Comparison of ENCODE assay signal across 8 mouse cellular contexts in genomic region chr19:12013228-12013627, GRCm38 (mm10). TPM values are rescaled to one million over a fixed set of nuclear protein-coding genes. Genes with fewer than 3 reads are reported as not detected.
A peak's percentile ranks its signal among the peaks of the same experiment; 100 is the strongest.
DNase-seq lines count a peak whose midpoint lies in the region; ATAC-seq lines count a peak whose summit lies in the region.

No protein-coding gene starts in this region.

- H3K4me3 ChIP-seq in embryonic facial prominence, embryonic 10.5 days, result peak overlapping the region; percentile 69
- H3K4me3 ChIP-seq in heart, embryonic 10.5 days, result peak overlapping the region; percentile 71
- H3K4me3 ChIP-seq in kidney, embryonic 14.5 days (ENCODE audit: low read length), result peak overlapping the region; percentile 67
- peak overlapping the region; percentile 53 for H3K4me3 ChIP-seq in neural tube, embryonic 12.5 days

- H3K27me3 ChIP-seq in embryonic facial prominence, embryonic 10.5 days (replicated peaks; ENCODE audit: low read depth, poor library complexity, severe bottlenecking), result no peaks in the 10 kb centered on the region
- H3K27me3 ChIP-seq in heart, embryonic 10.5 days (ENCODE audit: insufficient read depth, poor library complexity, severe bottlenecking), result no peaks in the 10 kb centered on the region
- no peaks in the 10 kb centered on the region for H3K27me3 ChIP-seq in kidney, embryonic 14.5 days (ENCODE audit: control insufficient read depth, insufficient read depth, low read length)
- no peaks in the 10 kb centered on the region for H3K27me3 ChIP-seq in neural tube, embryonic 12.5 days (replicated peaks)

- peaks cover 10% of the 10 kb centered on the region for H3K4me1 ChIP-seq in embryonic facial prominence, embryonic 10.5 days
- H3K4me1 ChIP-seq in heart, embryonic 10.5 days, result 0 out of 2 replicates have a peak, but pooled peaks cover 6% of the 10 kb centered on the region
- H3K4me1 ChIP-seq in kidney, embryonic 14.5 days (ENCODE audit: control insufficient read depth, insufficient read depth, low read length), result no peaks in the 10 kb centered on the region
- no peaks in the 10 kb centered on the region for H3K4me1 ChIP-seq in neural tube, embryonic 12.5 days

- under 1% methylated on average over 12 of the region's 12 CpGs for WGBS in embryonic facial prominence, embryonic 10.5 days
- 1% methylated on average over 12 of the region's 12 CpGs for WGBS in heart, embryonic 10.5 days
- 0% methylated on average over 10 of the region's 12 CpGs for WGBS in kidney, embryonic 14.5 days
- 1% methylated on average over 9 of the region's 12 CpGs for WGBS in neural tube, embryonic 12.5 days

- H3K27ac ChIP-seq in embryonic facial prominence, embryonic 10.5 days (replicated peaks), result peak overlapping the region; percentile 72
- H3K27ac ChIP-seq in heart, embryonic 10.5 days, result peak overlapping the region; percentile 77
- H3K27ac ChIP-seq in kidney, embryonic 14.5 days (ENCODE audit: low read depth, low read length), result no peak overlapping the region
- no peak overlapping the region for H3K27ac ChIP-seq in neural tube, embryonic 12.5 days

- no peak for ATAC-seq in kidney, embryonic 14.5 days (ENCODE audit: low FRiP score, low TSS enrichment)
- ATAC-seq in neural tube, embryonic 12.5 days (ENCODE audit: low FRiP score, low read depth), result no peak

- H3K4me2 ChIP-seq in kidney, embryonic 14.5 days (replicated peaks; ENCODE audit: low read depth, low read length), result peak overlapping the region; percentile 65
- peak overlapping the region; percentile 66 for H3K4me2 ChIP-seq in neural tube, embryonic 12.5 days (replicated peaks)

- H3K9ac ChIP-seq in kidney, embryonic 14.5 days (ENCODE audit: low read depth, low read length), result peak overlapping the region; percentile 61
- H3K9ac ChIP-seq in neural tube, embryonic 12.5 days, result peak overlapping the region; percentile 29

- H3K36me3 ChIP-seq in embryonic facial prominence, embryonic 10.5 days (replicated peaks), result no peaks in the 10 kb centered on the region
- H3K36me3 ChIP-seq in heart, embryonic 10.5 days, result no peaks in the 10 kb centered on the region
- H3K36me3 ChIP-seq in kidney, embryonic 14.5 days (ENCODE audit: control insufficient read depth, insufficient read depth, low read length), result no peaks in the 10 kb centered on the region
- no peaks in the 10 kb centered on the region for H3K36me3 ChIP-seq in neural tube, embryonic 12.5 days

- no peaks in the 10 kb centered on the region for H3K9me3 ChIP-seq in embryonic facial prominence, embryonic 10.5 days
- H3K9me3 ChIP-seq in heart, embryonic 10.5 days, result no peaks in the 10 kb centered on the region
- no peaks in the 10 kb centered on the region for H3K9me3 ChIP-seq in kidney, embryonic 14.5 days (ENCODE audit: control insufficient read depth, low read length)
- H3K9me3 ChIP-seq in neural tube, embryonic 12.5 days, result no peaks in the 10 kb centered on the region

- DNase-seq in A20 (ENCODE audit: low read depth, low spot score), result peak; percentile 74
- DNase-seq in ZHBTc4 (ENCODE audit: low read depth, low spot score), result peak; percentile 56
- DNase-seq in embryonic facial prominence, embryonic 10.5 days (ENCODE audit: low spot score), result peak; percentile 54
- peak; percentile 87 for DNase-seq in heart, embryonic 10.5 days (ENCODE audit: low spot score)
- DNase-seq in lung, adult 18-20 months, result peak; percentile 72 to 76
- peak; percentile 44 for DNase-seq in thymus, postnatal 25 days

RNA-seq across cellular contexts. Expression of gene Olfr1423, which starts 27.9 kb away (rescaled TPM):
- polyA plus RNA-seq in embryonic facial prominence, embryonic 10.5 days (2016; fragmentation: Nextera tagmentation; extraction: Ambion mirVana), result 0.04 and 0.09 TPM in 2 replicates
- 0.05 TPM in 1 of 2 replicates, not detected in the other for polyA plus RNA-seq in heart, embryonic 10.5 days (2016; fragmentation: Nextera tagmentation; extraction: Ambion mirVana)
- not detected in 2 replicates for polyA plus RNA-seq in kidney, embryonic 14.5 days (2014; fragmentation: Nextera tagmentation; extraction: Ambion mirVana)
- not detected in 2 replicates for polyA plus RNA-seq in neural tube, embryonic 12.5 days (2016; fragmentation: Nextera tagmentation; extraction: Ambion mirVana)

RNA-seq across cellular contexts. Expression of gene Osbp, which starts 47.5 kb away (rescaled TPM):
- polyA plus RNA-seq in embryonic facial prominence, embryonic 10.5 days (2016; fragmentation: Nextera tagmentation; extraction: Ambion mirVana), result 2.8 and 3.5 TPM in 2 replicates
- 4.7 and 5.8 TPM in 2 replicates for polyA plus RNA-seq in heart, embryonic 10.5 days (2016; fragmentation: Nextera tagmentation; extraction: Ambion mirVana)
- polyA plus RNA-seq in kidney, embryonic 14.5 days (2014; fragmentation: Nextera tagmentation; extraction: Ambion mirVana), result 7.5 and 9.4 TPM in 2 replicates
- polyA plus RNA-seq in neural tube, embryonic 12.5 days (2016; fragmentation: Nextera tagmentation; extraction: Ambion mirVana), result 5.1 TPM in 2 replicates

RNA-seq across cellular contexts. Expression of gene Olfr1424, which starts 49.3 kb away (rescaled TPM):
- not detected in 2 replicates for polyA plus RNA-seq in embryonic facial prominence, embryonic 10.5 days (2016; fragmentation: Nextera tagmentation; extraction: Ambion mirVana)
- not detected in 2 replicates for polyA plus RNA-seq in heart, embryonic 10.5 days (2016; fragmentation: Nextera tagmentation; extraction: Ambion mirVana)
- polyA plus RNA-seq in kidney, embryonic 14.5 days (2014; fragmentation: Nextera tagmentation; extraction: Ambion mirVana), result not detected in 2 replicates
- polyA plus RNA-seq in neural tube, embryonic 12.5 days (2016; fragmentation: Nextera tagmentation; extraction: Ambion mirVana), result not detected in 2 replicates

Comparison
In these comparisons a context has a peak if more than half of its experiments do, and no peak if none do; other contexts are left out.
1. H3K27ac ChIP-seq: peak in embryonic facial prominence, embryonic 10.5 days (single experiment) and heart, embryonic 10.5 days (single experiment); none in kidney, embryonic 14.5 days (single experiment) and neural tube, embryonic 12.5 days (single experiment).
2. Peak in every context shown above with its lines, with median percentiles within 50 percentile points of each other: DNase-seq and H3K4me3 ChIP-seq.